Mouse (Mus musculus) ES-Bruce4 (cell line): ENCODE results near the gene Tbc1d9.

Source experiments
- EP300 ChIP-seq: IDR thresholded peaks from 2 replicates; pipeline ENCODE4 v1.6.1; 2011; ENCODE audit warnings: low read depth, low read length; ENCODE audit not compliant: insufficient read depth
- POLR2A ChIP-seq: IDR thresholded peaks from one replicate; pipeline ENCODE4 v1.8.1; 2011; ENCODE audit warnings: low read length; ENCODE audit not compliant: insufficient read depth

DNA sequence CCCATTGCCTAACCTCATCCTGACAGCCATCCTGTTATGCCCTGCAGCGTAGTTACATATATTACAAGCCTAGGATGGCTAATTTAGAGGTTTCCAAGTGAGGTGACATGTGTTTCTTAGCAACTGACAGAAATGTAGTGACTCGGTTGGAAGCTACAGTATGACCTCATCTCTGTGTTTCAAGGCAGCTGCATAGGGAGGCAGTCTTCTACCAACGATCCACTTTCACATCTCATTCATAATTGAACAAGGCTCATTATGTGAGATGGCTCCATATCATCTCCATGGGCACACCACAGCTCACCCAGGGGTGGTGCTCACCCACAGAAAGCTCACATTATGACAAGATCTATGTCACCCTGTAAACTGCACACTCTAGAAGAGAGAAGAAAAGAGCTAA, 55.6 kb downstream of the Tbc1d9 start:
- no peak for TF ChIP-seq POLR2A
- TF ChIP-seq EP300 = no peak
